Mouse (Mus musculus): ENCODE data around the gene Sept10. TPM values are rescaled to one million over a fixed set of nuclear protein-coding genes. Genes with fewer than 3 reads are reported as not detected.

Gene Sept10
- total RNA-seq, 4 experiments from 2014 or later = 7.7 to 10.8 (median 9.0) TPM

- no peak for DNase-seq (ENCODE audit: low spot score in 2 of 2)
Observed at GRCm38 (mm10) chr10:59225137-59225536, 3.5 kb upstream of the Sept10 start.

GRCm38 (mm10) chr10:59223890-59224289 is 2.2 kb upstream of the Sept10 start:
- no peak for DNase-seq (ENCODE audit: low spot score in 2 of 2)

- no peak for DNase-seq (ENCODE audit: low spot score in 2 of 2)
Observed at GRCm38 (mm10) chr10:59223301-59223700, 1.7 kb upstream of the Sept10 start.

GRCm38 (mm10) chr10:59222271-59223101 is 839 bp upstream of the Sept10 start:
- DNase-seq (ENCODE audit: low spot score in 2 of 2) = peak; percentile 7 to 15

GRCm38 (mm10) chr10:59220824-59221472 is 699 bp downstream of the Sept10 start:
- no peak for DNase-seq (ENCODE audit: low spot score in 2 of 2)

GRCm38 (mm10) chr10:59200011-59200410 is 21.6 kb downstream of the Sept10 start:
- no peak for DNase-seq (ENCODE audit: low spot score in 2 of 2)

GRCm38 (mm10) chr10:59196763-59197162 is 24.9 kb downstream of the Sept10 start:
- DNase-seq (ENCODE audit: low spot score in 2 of 2) = no peak

GRCm38 (mm10) chr10:59194891-59195290 is 26.8 kb downstream of the Sept10 start:
- no peak for DNase-seq (ENCODE audit: low spot score in 2 of 2)

GRCm38 (mm10) chr10:59182306-59182705 is 39.3 kb downstream of the Sept10 start:
- no peak for DNase-seq (ENCODE audit: low spot score in 2 of 2)

- DNase-seq (ENCODE audit: low spot score in 2 of 2) = no peak
Observed at GRCm38 (mm10) chr10:59179620-59180019, 42.0 kb downstream of the Sept10 start.

- DNase-seq (ENCODE audit: low spot score in 2 of 2) = no peak
Observed at GRCm38 (mm10) chr10:59172539-59172938, 49.1 kb downstream of the Sept10 start.

- no peak for DNase-seq (ENCODE audit: low spot score in 2 of 2)
Observed at GRCm38 (mm10) chr10:59171042-59171441, 50.6 kb downstream of the Sept10 start.

- DNase-seq (ENCODE audit: low spot score in 2 of 2) = peak; percentile 25 to 57
Observed at GRCm38 (mm10) chr10:59166104-59166944, 55.3 kb downstream of the Sept10 start.

GRCm38 (mm10) chr10:59162185-59162897 is 59.3 kb downstream of the Sept10 start:
- no peak for DNase-seq (ENCODE audit: low spot score in 2 of 2)

GRCm38 (mm10) chr10:59158627-59159026 is 63.0 kb downstream of the Sept10 start:
- DNase-seq (ENCODE audit: low spot score in 2 of 2) = no peak

- DNase-seq (ENCODE audit: low spot score in 2 of 2) = no peak
Observed at GRCm38 (mm10) chr10:59152544-59153081, 69.0 kb downstream of the Sept10 start.

- no peak for DNase-seq (ENCODE audit: low spot score in 2 of 2)
Observed at GRCm38 (mm10) chr10:59150938-59151657, 70.5 kb downstream of the Sept10 start.

- DNase-seq (ENCODE audit: low spot score in 2 of 2) = peak in 1 of 2 experiments; percentile 36
Observed at GRCm38 (mm10) chr10:59149956-59150383, 71.7 kb downstream of the Sept10 start.

- no peak for DNase-seq (ENCODE audit: low spot score in 2 of 2)
Observed at GRCm38 (mm10) chr10:59133478-59134009, 88.1 kb downstream of the Sept10 start.

Data from layer of hippocampus, adult 8-10 months (tissue).